Mouse (Mus musculus): ENCODE results near the gene Paf1.

DNA sequence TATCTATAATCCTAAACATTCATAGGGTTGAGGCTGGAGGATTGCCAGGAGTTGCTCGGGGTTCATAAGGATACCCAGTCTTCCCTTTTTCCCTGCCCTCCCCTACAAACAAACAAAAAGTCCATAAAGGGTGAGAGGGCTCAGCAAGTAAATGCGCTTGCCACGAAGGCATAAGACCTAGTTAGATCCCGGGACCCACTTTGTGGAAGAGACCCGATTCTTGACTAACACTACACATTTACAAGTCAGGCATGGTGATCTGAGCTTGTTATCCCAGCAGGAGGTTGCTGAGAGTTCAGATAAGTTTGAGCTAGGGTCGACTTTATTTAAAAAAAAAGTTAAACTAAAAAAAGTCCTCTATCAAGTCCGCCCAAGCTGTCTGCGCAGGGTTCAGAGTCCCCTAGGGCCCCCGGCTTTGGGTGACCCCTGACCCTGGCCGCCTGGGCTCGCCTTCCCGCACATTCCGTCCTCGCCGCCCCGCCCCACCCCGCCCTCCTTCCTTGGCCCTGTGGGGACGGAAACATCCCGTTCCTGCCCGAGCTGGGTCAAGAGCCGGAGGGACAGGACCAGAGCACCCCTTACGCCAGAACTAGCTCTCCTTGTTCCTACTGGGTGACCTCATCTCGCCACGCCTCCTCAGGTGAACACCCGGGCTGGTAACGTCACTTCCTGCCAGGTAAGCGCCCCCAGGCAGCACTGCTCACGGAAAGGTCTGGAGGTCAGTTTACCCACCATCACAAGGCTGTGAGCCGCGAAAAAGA, 16.6 kb upstream of the Paf1 start:
- no peak for TF ChIP-seq TAL1 (IDR thresholded peaks at IDR 0.05; ENCODE audit: low read length)
- TF ChIP-seq GATA1 (IDR thresholded peaks at IDR 0.05; ENCODE audit: low read length), result no peak

All from erythroblast, embryonic 14.5 days (primary cell).